Mouse (Mus musculus): ENCODE results near the gene Cdk14. TPM values are rescaled to one million over a fixed set of nuclear protein-coding genes. Genes with fewer than 3 reads are reported as not detected.
A peak's percentile ranks its signal among the peaks of the same experiment; 100 is the strongest.

Gene Cdk14
- polyA plus RNA-seq, 1 experiment from 2014 or later, result 10.6 TPM

- H3K4me2 ChIP-seq (ENCODE audit: low read depth, low read length), result no peak overlapping the region
- no peak overlapping the region for H3K27ac ChIP-seq (ENCODE audit: low read length)
- ATAC-seq (replicated peaks; ENCODE audit: extremely low read depth, insufficient read depth, low FRiP score), result no peak
- peaks cover 5% of the 10 kb centered on the region; the same call in 1 of the 2 replicates for H3K4me1 ChIP-seq (ENCODE audit: control insufficient read depth, insufficient read depth, low read length)
- H3K36me3 ChIP-seq (ENCODE audit: control insufficient read depth, insufficient read depth), result no peaks in the 10 kb centered on the region
- no peak overlapping the region for H3K9ac ChIP-seq (ENCODE audit: low read length)
- WGBS, result 75% methylated on average over 6 of the region's 6 CpGs
- H3K4me3 ChIP-seq (ENCODE audit: low read length), result no peak overlapping the region
- no peaks in the 10 kb centered on the region for H3K27me3 ChIP-seq (ENCODE audit: control insufficient read depth, insufficient read depth, low read length)
- no peaks in the 10 kb centered on the region for H3K9me3 ChIP-seq (replicated peaks; ENCODE audit: control insufficient read depth, low read length)
Measured at GRCm38 (mm10) chr5:5291321-5291991, 128.7 kb downstream of the Cdk14 start.

GRCm38 (mm10) chr5:5290714-5291113, 129.4 kb downstream of the Cdk14 start:
- Histone ChIP-seq H3K4me3 (ENCODE audit: low read length) (no peak overlapping the region), H3K27ac (ENCODE audit: low read length) (no peak overlapping the region), H3K9me3 (replicated peaks; ENCODE audit: control insufficient read depth, low read length) (no peaks in the 10 kb centered on the region), H3K36me3 (ENCODE audit: control insufficient read depth, insufficient read depth) (no peaks in the 10 kb centered on the region), H3K4me1 (ENCODE audit: control insufficient read depth, insufficient read depth, low read length) (peaks cover 5% of the 10 kb centered on the region; the same call in 1 of the 2 replicates), H3K9ac (ENCODE audit: low read length) (no peak overlapping the region), H3K4me2 (ENCODE audit: low read depth, low read length) (0 out of 2 replicates have a peak overlapping the region, but pooled peaks have one; percentile 15), H3K27me3 (ENCODE audit: control insufficient read depth, insufficient read depth, low read length) (no peaks in the 10 kb centered on the region)
- WGBS, result 42% methylated on average over 4 of the region's 4 CpGs
- no peak for ATAC-seq (replicated peaks; ENCODE audit: extremely low read depth, insufficient read depth, low FRiP score)

- Histone ChIP-seq H3K9ac (ENCODE audit: low read length) (no peak overlapping the region), H3K9me3 (replicated peaks; ENCODE audit: control insufficient read depth, low read length) (no peaks in the 10 kb centered on the region), H3K36me3 (ENCODE audit: control insufficient read depth, insufficient read depth) (no peaks in the 10 kb centered on the region), H3K4me1 (ENCODE audit: control insufficient read depth, insufficient read depth, low read length) (peaks cover 6% of the 10 kb centered on the region; the same call in 1 of the 2 replicates), H3K27ac (ENCODE audit: low read length) (no peak overlapping the region), H3K4me3 (ENCODE audit: low read length) (no peak overlapping the region), H3K27me3 (ENCODE audit: control insufficient read depth, insufficient read depth, low read length) (no peaks in the 10 kb centered on the region), H3K4me2 (ENCODE audit: low read depth, low read length) (no peak overlapping the region)
- WGBS, result 56% methylated on average over 3 of the region's 3 CpGs
- ATAC-seq (replicated peaks; ENCODE audit: extremely low read depth, insufficient read depth, low FRiP score), result no peak
Measured at GRCm38 (mm10) chr5:5285876-5286275, 134.2 kb downstream of the Cdk14 start.

- no peak for ATAC-seq (replicated peaks; ENCODE audit: extremely low read depth, insufficient read depth, low FRiP score)
- no peaks in the 10 kb centered on the region for H3K36me3 ChIP-seq (ENCODE audit: control insufficient read depth, insufficient read depth)
- H3K4me1 ChIP-seq (ENCODE audit: control insufficient read depth, insufficient read depth, low read length), result 0 out of 2 replicates have a peak, but pooled peaks cover 2% of the 10 kb centered on the region
- WGBS, result 77% methylated on average over 5 of the region's 5 CpGs
- H3K27me3 ChIP-seq (ENCODE audit: control insufficient read depth, insufficient read depth, low read length), result no peaks in the 10 kb centered on the region
- no peak overlapping the region for H3K9ac ChIP-seq (ENCODE audit: low read length)
- H3K9me3 ChIP-seq (replicated peaks; ENCODE audit: control insufficient read depth, low read length), result no peaks in the 10 kb centered on the region
- no peak overlapping the region for H3K4me2 ChIP-seq (ENCODE audit: low read depth, low read length)
- H3K27ac ChIP-seq (ENCODE audit: low read length), result no peak overlapping the region
- H3K4me3 ChIP-seq (ENCODE audit: low read length), result no peak overlapping the region
Measured at GRCm38 (mm10) chr5:5284531-5284930, 135.6 kb downstream of the Cdk14 start.

- ATAC-seq (replicated peaks; ENCODE audit: extremely low read depth, insufficient read depth, low FRiP score), result no peak
- H3K9me3 ChIP-seq (replicated peaks; ENCODE audit: control insufficient read depth, low read length), result no peaks in the 10 kb centered on the region
- H3K4me3 ChIP-seq (ENCODE audit: low read length), result no peak overlapping the region
- H3K27me3 ChIP-seq (ENCODE audit: control insufficient read depth, insufficient read depth, low read length), result no peaks in the 10 kb centered on the region
- no peak overlapping the region for H3K9ac ChIP-seq (ENCODE audit: low read length)
- 0 out of 2 replicates have a peak, but pooled peaks cover 2% of the 10 kb centered on the region for H3K4me1 ChIP-seq (ENCODE audit: control insufficient read depth, insufficient read depth, low read length)
- H3K4me2 ChIP-seq (ENCODE audit: low read depth, low read length), result no peak overlapping the region
- no peak overlapping the region for H3K27ac ChIP-seq (ENCODE audit: low read length)
- H3K36me3 ChIP-seq (ENCODE audit: control insufficient read depth, insufficient read depth), result no peaks in the 10 kb centered on the region
- WGBS, result 53% methylated on average over 6 of the region's 6 CpGs
Measured at GRCm38 (mm10) chr5:5283756-5284430, 136.2 kb downstream of the Cdk14 start.

- H3K9ac ChIP-seq (ENCODE audit: low read length), result no peak overlapping the region
- H3K4me1 ChIP-seq (ENCODE audit: control insufficient read depth, insufficient read depth, low read length), result 0 out of 2 replicates have a peak, but pooled peaks cover 2% of the 10 kb centered on the region
- H3K36me3 ChIP-seq (ENCODE audit: control insufficient read depth, insufficient read depth), result no peaks in the 10 kb centered on the region
- no peaks in the 10 kb centered on the region for H3K27me3 ChIP-seq (ENCODE audit: control insufficient read depth, insufficient read depth, low read length)
- no peak overlapping the region for H3K4me2 ChIP-seq (ENCODE audit: low read depth, low read length)
- no peak overlapping the region for H3K27ac ChIP-seq (ENCODE audit: low read length)
- no peaks in the 10 kb centered on the region for H3K9me3 ChIP-seq (replicated peaks; ENCODE audit: control insufficient read depth, low read length)
- 87% methylated on average over 5 of the region's 5 CpGs for WGBS
- ATAC-seq (replicated peaks; ENCODE audit: extremely low read depth, insufficient read depth, low FRiP score), result no peak
- H3K4me3 ChIP-seq (ENCODE audit: low read length), result no peak overlapping the region
Measured at GRCm38 (mm10) chr5:5282425-5282824, 137.7 kb downstream of the Cdk14 start.

- no peak for ATAC-seq (replicated peaks; ENCODE audit: extremely low read depth, insufficient read depth, low FRiP score)
- 65% methylated on average over 2 of the region's 2 CpGs for whole genome bisulfite sequencing
- no peak overlapping the region for H3K9ac ChIP-seq (ENCODE audit: low read length)
Measured at GRCm38 (mm10) chr5:5275321-5275720, 144.8 kb downstream of the Cdk14 start.

GRCm38 (mm10) chr5:5274318-5274717, 145.8 kb downstream of the Cdk14 start:
- Histone ChIP-seq H3K36me3 (ENCODE audit: control insufficient read depth, insufficient read depth) (no peaks in the 10 kb centered on the region), H3K27ac (ENCODE audit: low read length) (no peak overlapping the region), H3K9me3 (replicated peaks; ENCODE audit: control insufficient read depth, low read length) (no peaks in the 10 kb centered on the region), H3K9ac (ENCODE audit: low read length) (no peak overlapping the region), H3K4me2 (ENCODE audit: low read depth, low read length) (no peak overlapping the region), H3K4me1 (ENCODE audit: control insufficient read depth, insufficient read depth, low read length) (0 out of 2 replicates have a peak, but pooled peaks cover 4% of the 10 kb centered on the region), H3K4me3 (ENCODE audit: low read length) (no peak overlapping the region), H3K27me3 (ENCODE audit: control insufficient read depth, insufficient read depth, low read length) (no peaks in the 10 kb centered on the region)
- whole genome bisulfite sequencing, result 57% methylated on average over 6 of the region's 6 CpGs
- ATAC-seq (replicated peaks; ENCODE audit: extremely low read depth, insufficient read depth, low FRiP score), result no peak

More at GRCm38 (mm10) chr5:5275321-5275720, 144.8 kb downstream of the Cdk14 start:
- Histone ChIP-seq H3K9me3 (replicated peaks; ENCODE audit: control insufficient read depth, low read length) (no peaks in the 10 kb centered on the region), H3K27me3 (ENCODE audit: control insufficient read depth, insufficient read depth, low read length) (no peaks in the 10 kb centered on the region), H3K27ac (ENCODE audit: low read length) (no peak overlapping the region), H3K4me1 (ENCODE audit: control insufficient read depth, insufficient read depth, low read length) (0 out of 2 replicates have a peak, but pooled peaks cover 4% of the 10 kb centered on the region), H3K4me3 (ENCODE audit: low read length) (no peak overlapping the region), H3K4me2 (ENCODE audit: low read depth, low read length) (no peak overlapping the region), H3K36me3 (ENCODE audit: control insufficient read depth, insufficient read depth) (no peaks in the 10 kb centered on the region)

- Histone ChIP-seq H3K9ac (ENCODE audit: low read length) (no peak overlapping the region), H3K4me3 (ENCODE audit: low read length) (no peak overlapping the region), H3K27me3 (ENCODE audit: control insufficient read depth, insufficient read depth, low read length) (no peaks in the 10 kb centered on the region), H3K4me2 (ENCODE audit: low read depth, low read length) (no peak overlapping the region), H3K36me3 (ENCODE audit: control insufficient read depth, insufficient read depth) (no peaks in the 10 kb centered on the region), H3K4me1 (ENCODE audit: control insufficient read depth, insufficient read depth, low read length) (peaks cover 11% of the 10 kb centered on the region), H3K27ac (ENCODE audit: low read length) (no peak overlapping the region), H3K9me3 (replicated peaks; ENCODE audit: control insufficient read depth, low read length) (no peaks in the 10 kb centered on the region)
- WGBS, result 86% methylated on average over 3 of the region's 3 CpGs
- ATAC-seq (replicated peaks; ENCODE audit: extremely low read depth, insufficient read depth, low FRiP score), result no peak
Measured at GRCm38 (mm10) chr5:5266787-5267126, 153.4 kb downstream of the Cdk14 start.

Measured in heart, embryonic 16.5 days (tissue).